In genomic region chr3:21553859-21554258, GRCm38 (mm10) we compare ENCODE assay signal across 21 mouse cellular contexts.
DNase-seq lines count a peak whose midpoint lies in the region; ATAC-seq lines count a peak whose summit lies in the region.
"Had no signal": no experiment of that assay in that cellular context is flagged by ENCODE, and none has a peak within 500 bp of the region (broad histone marks: within the 10 kb centered on the region; RNA-seq: fewer than 3 reads in every experiment).

No protein-coding gene starts in this region.

- WGBS in forebrain, embryonic 11.5 days: 45% methylated on average over 1 of the region's 1 CpGs
- WGBS in forebrain, embryonic 10.5 days: 32% methylated on average over 1 of the region's 1 CpGs
- 53% methylated on average over 1 of the region's 1 CpGs for WGBS in lung, embryonic 16.5 days
- 24% methylated on average over 1 of the region's 1 CpGs for WGBS in midbrain, embryonic 10.5 days
- 66% methylated on average over 1 of the region's 1 CpGs for WGBS in neural tube, embryonic 15.5 days
- 40% methylated on average over 1 of the region's 1 CpGs for WGBS in liver, embryonic 12.5 days (ENCODE audit: insufficient replicate concordance)

- H3K27me3 ChIP-seq in forebrain, embryonic 11.5 days (ENCODE audit: control insufficient read depth, insufficient read depth, low read length): no peaks in the 10 kb centered on the region
- H3K27me3 ChIP-seq in forebrain, embryonic 10.5 days (ENCODE audit: poor library complexity, severe bottlenecking): no peaks in the 10 kb centered on the region
- no peaks in the 10 kb centered on the region for H3K27me3 ChIP-seq in lung, embryonic 16.5 days (ENCODE audit: control insufficient read depth, insufficient read depth, low read depth, low read length)
- no peaks in the 10 kb centered on the region for H3K27me3 ChIP-seq in midbrain, embryonic 10.5 days (ENCODE audit: low read depth, poor library complexity, severe bottlenecking)
- no peaks in the 10 kb centered on the region for H3K27me3 ChIP-seq in neural tube, embryonic 15.5 days (replicated peaks)
- H3K27me3 ChIP-seq in liver, embryonic 12.5 days (replicated peaks): no peaks in the 10 kb centered on the region
- H3K27me3 ChIP-seq: liver, embryonic 13.5 days; megakaryocyte, embryonic 14.5 days had no signal

- no peaks in the 10 kb centered on the region for H3K9me3 ChIP-seq in forebrain, embryonic 11.5 days (ENCODE audit: control insufficient read depth, low read length)
- H3K9me3 ChIP-seq in forebrain, embryonic 10.5 days: no peaks in the 10 kb centered on the region
- no peaks in the 10 kb centered on the region for H3K9me3 ChIP-seq in lung, embryonic 16.5 days (ENCODE audit: control insufficient read depth, low read length)
- H3K9me3 ChIP-seq in midbrain, embryonic 10.5 days (replicated peaks): no peaks in the 10 kb centered on the region
- no peaks in the 10 kb centered on the region for H3K9me3 ChIP-seq in neural tube, embryonic 15.5 days (replicated peaks)
- H3K9me3 ChIP-seq in liver, embryonic 12.5 days (replicated peaks): no peaks in the 10 kb centered on the region
- H3K9me3 ChIP-seq: heart, embryonic 10.5 days; liver, embryonic 13.5 days; megakaryocyte, embryonic 14.5 days had no signal

- ATAC-seq in forebrain, embryonic 11.5 days (replicated peaks; ENCODE audit: low FRiP score): peak; percentile 12; the same call in 1 of the 2 replicates
- no peak for ATAC-seq in lung, embryonic 16.5 days (ENCODE audit: low read depth)
- no peak for ATAC-seq in neural tube, embryonic 15.5 days (ENCODE audit: low FRiP score)
- no peak for ATAC-seq in liver, embryonic 12.5 days
- ATAC-seq: CD4-positive, CD25-positive, alpha-beta regulatory T cell, adult 4 months; inflammation-experienced regulatory T-cells, adult 6 months had no signal

- H3K36me3 ChIP-seq in forebrain, embryonic 11.5 days (ENCODE audit: control insufficient read depth, insufficient read depth, low read length): no peaks in the 10 kb centered on the region
- H3K36me3 ChIP-seq in forebrain, embryonic 10.5 days (replicated peaks): no peaks in the 10 kb centered on the region
- no peaks in the 10 kb centered on the region for H3K36me3 ChIP-seq in lung, embryonic 16.5 days (ENCODE audit: control insufficient read depth, insufficient read depth, low read length)
- no peaks in the 10 kb centered on the region for H3K36me3 ChIP-seq in midbrain, embryonic 10.5 days
- H3K36me3 ChIP-seq in neural tube, embryonic 15.5 days: no peaks in the 10 kb centered on the region
- no peaks in the 10 kb centered on the region for H3K36me3 ChIP-seq in liver, embryonic 12.5 days
- H3K36me3 ChIP-seq: heart, embryonic 10.5 days; liver, embryonic 13.5 days had no signal

- no peaks in the 10 kb centered on the region for H3K4me1 ChIP-seq in forebrain, embryonic 11.5 days (replicated peaks; ENCODE audit: control insufficient read depth, insufficient read depth, low read length)
- H3K4me1 ChIP-seq in forebrain, embryonic 10.5 days: peaks cover 18% of the 10 kb centered on the region
- H3K4me1 ChIP-seq in lung, embryonic 16.5 days (replicated peaks; ENCODE audit: control insufficient read depth, insufficient read depth, low read length): 0 out of 2 replicates have a peak, but pooled peaks cover 2% of the 10 kb centered on the region
- H3K4me1 ChIP-seq in midbrain, embryonic 10.5 days: peaks cover 27% of the 10 kb centered on the region
- peaks cover 28% of the 10 kb centered on the region for H3K4me1 ChIP-seq in neural tube, embryonic 15.5 days
- no peaks in the 10 kb centered on the region for H3K4me1 ChIP-seq in liver, embryonic 12.5 days
- H3K4me1 ChIP-seq: liver, embryonic 13.5 days; megakaryocyte, embryonic 14.5 days had no signal

- no peak overlapping the region for H3K9ac ChIP-seq in forebrain, embryonic 11.5 days (ENCODE audit: low read length)
- no peak overlapping the region for H3K9ac ChIP-seq in lung, embryonic 16.5 days (ENCODE audit: low read length)
- H3K9ac ChIP-seq in neural tube, embryonic 15.5 days (replicated peaks): no peak overlapping the region
- H3K9ac ChIP-seq in liver, embryonic 12.5 days: no peak overlapping the region
- H3K9ac ChIP-seq: liver, embryonic 13.5 days had no signal

- intact Hi-C loops in left cerebral cortex, postnatal 14 days (cut with DNase I): no loop called here

- H3K4me2 ChIP-seq in forebrain, embryonic 11.5 days (ENCODE audit: low read depth, low read length, severe bottlenecking): no peak overlapping the region
- H3K4me2 ChIP-seq in lung, embryonic 16.5 days (ENCODE audit: low read depth, low read length): no peak overlapping the region
- no peak overlapping the region for H3K4me2 ChIP-seq in neural tube, embryonic 15.5 days
- H3K4me2 ChIP-seq in liver, embryonic 12.5 days: no peak overlapping the region
- H3K4me2 ChIP-seq: liver, embryonic 13.5 days had no signal

- H3K4me3 ChIP-seq in forebrain, embryonic 11.5 days (ENCODE audit: low read depth, low read length): no peak overlapping the region
- no peak overlapping the region for H3K4me3 ChIP-seq in forebrain, embryonic 10.5 days
- no peak overlapping the region for H3K4me3 ChIP-seq in lung, embryonic 16.5 days (ENCODE audit: low read length)
- no peak overlapping the region for H3K4me3 ChIP-seq in midbrain, embryonic 10.5 days
- H3K4me3 ChIP-seq in neural tube, embryonic 15.5 days (replicated peaks): no peak overlapping the region
- no peak overlapping the region for H3K4me3 ChIP-seq in liver, embryonic 12.5 days
- H3K4me3 ChIP-seq: erythroblast, embryonic 14.5 days; heart, embryonic 10.5 days; liver, embryonic 13.5 days; megakaryocyte, embryonic 14.5 days had no signal

- no peak overlapping the region for H3K27ac ChIP-seq in forebrain, embryonic 11.5 days (ENCODE audit: low read depth, low read length)
- H3K27ac ChIP-seq in forebrain, embryonic 10.5 days: no peak overlapping the region
- peak overlapping the region; percentile 41 for H3K27ac ChIP-seq in lung, embryonic 16.5 days (ENCODE audit: low read length)
- H3K27ac ChIP-seq in midbrain, embryonic 10.5 days (replicated peaks): peak overlapping the region; percentile 50; the same call in 1 of the 2 replicates
- peak overlapping the region; percentile 75; the same call in 1 of the 2 replicates for H3K27ac ChIP-seq in neural tube, embryonic 15.5 days (replicated peaks)
- no peak overlapping the region for H3K27ac ChIP-seq in liver, embryonic 12.5 days
- H3K27ac ChIP-seq: heart, embryonic 10.5 days; liver, embryonic 13.5 days had no signal

- DNase-seq in forebrain, embryonic 11.5 days (ENCODE audit: low spot score): no peak
- DNase-seq in forebrain, embryonic 10.5 days (ENCODE audit: extremely low spot score, low spot score): no peak
- no peak for DNase-seq in lung, postnatal 14 days
- DNase-seq in midbrain, embryonic 10.5 days (ENCODE audit: low spot score): no peak
- no peak for DNase-seq in left cerebral cortex, postnatal 14 days (ENCODE audit: low spot score in 2 of 2)
- DNase-seq: adrenal gland, postnatal 14 days; cerebellum, adult 2 months; gastrocnemius, postnatal 36 days; heart, postnatal 10 days; kidney, postnatal 4 days; liver, embryonic 13.5 days; spleen, adult 18-20 months; thymus, postnatal 25 days had no signal

Comparison
In these comparisons a context has a peak if more than half of its experiments do, and no peak if none do; other contexts are left out.
1. H3K27ac ChIP-seq: peak in lung, embryonic 16.5 days (single experiment), midbrain, embryonic 10.5 days (single experiment) and neural tube, embryonic 15.5 days (single experiment); none in forebrain, embryonic 11.5 days (single experiment), forebrain, embryonic 10.5 days (single experiment) and liver, embryonic 12.5 days (single experiment).